Mouse (Mus musculus) neural tube, embryonic 14.5 days (tissue): ENCODE data around the gene Rcc1l. TPM values are rescaled to one million over a fixed set of nuclear protein-coding genes. Genes with fewer than 3 reads are reported as not detected.

ENCODE experiments used
- ATAC-seq: fragments of 200-750 bp; cut with Nextera tagmentation; 2 replicates; pipeline ENCODE4 v1.8.0; 2017; ENCODE audit warnings: low read depth, mild to moderate bottlenecking, moderate TSS enrichment, moderate library complexity
- H3K27ac ChIP-seq: fragments of 300-500 bp; sonication (generic); 2 replicates; pipeline ENCODE4 v1.5.1; 2014; ENCODE audit warnings: low read depth, mild to moderate bottlenecking, control low read depth, low read length, moderate library complexity, mixed read lengths
- H3K27me3 ChIP-seq: fragments of 300-500 bp; sonication (generic); 2 replicates; pipeline ENCODE4 v1.6.1; 2014; ENCODE audit warnings: low read length; ENCODE audit not compliant: control insufficient read depth, insufficient read depth
- H3K36me3 ChIP-seq: fragments of 300-500 bp; sonication (generic); 2 replicates; pipeline ENCODE4 v1.6.1; 2014; ENCODE audit warnings: low read length, mixed read lengths; ENCODE audit not compliant: control insufficient read depth, insufficient read depth
- H3K4me1 ChIP-seq: fragments of 300-500 bp; sonication (generic); 2 replicates; pipeline ENCODE4 v1.6.1; 2014; ENCODE audit warnings: low read length; ENCODE audit not compliant: control insufficient read depth, insufficient read depth
- H3K4me2 ChIP-seq: fragments of 300-500 bp; sonication (generic); 2 replicates; pipeline ENCODE4 v1.6.1; 2014; ENCODE audit warnings: mild to moderate bottlenecking, low read depth, low read length, control low read depth
- H3K4me3 ChIP-seq: fragments of 300-500 bp; sonication (generic); 2 replicates; pipeline ENCODE4 v1.5.1; 2014; ENCODE audit warnings: low read depth, low read length, control low read depth, mixed read lengths
- H3K9ac ChIP-seq: fragments of 300-500 bp; sonication (generic); replicated peaks from 2 replicates; pipeline ENCODE4 v1.6.1; 2014; ENCODE audit warnings: low read depth, mild to moderate bottlenecking, control low read depth, low read length, mixed read lengths
- H3K9me3 ChIP-seq: fragments of 300-500 bp; sonication (generic); 2 replicates; pipeline ENCODE4 v1.6.1; 2016; ENCODE audit warnings: low read length; ENCODE audit not compliant: control insufficient read depth
- WGBS: fragments of 180-500 bp; shearing (Covaris S2); extraction: QIAGEN DNeasy Blood & Tissue Kit; methylation state at CpG from one replicate; pipeline ENCODE4 v1.1.7; 2014; 5-methylcytosine and 5-hydroxymethylcytosine counted together
- polyA plus RNA-seq: library from polyadenylated mRNA; unstranded; fragments of >200 nt; fragmentation: Nextera tagmentation; extraction: Ambion mirVana; gene quantifications from 2 replicates; pipeline ENCODE4 v1.2.1, GENCODE M21; 2014

Rcc1l gene
- polyA plus RNA-seq, 1 experiment from 2014 or later, result 16.7 TPM

DNA sequence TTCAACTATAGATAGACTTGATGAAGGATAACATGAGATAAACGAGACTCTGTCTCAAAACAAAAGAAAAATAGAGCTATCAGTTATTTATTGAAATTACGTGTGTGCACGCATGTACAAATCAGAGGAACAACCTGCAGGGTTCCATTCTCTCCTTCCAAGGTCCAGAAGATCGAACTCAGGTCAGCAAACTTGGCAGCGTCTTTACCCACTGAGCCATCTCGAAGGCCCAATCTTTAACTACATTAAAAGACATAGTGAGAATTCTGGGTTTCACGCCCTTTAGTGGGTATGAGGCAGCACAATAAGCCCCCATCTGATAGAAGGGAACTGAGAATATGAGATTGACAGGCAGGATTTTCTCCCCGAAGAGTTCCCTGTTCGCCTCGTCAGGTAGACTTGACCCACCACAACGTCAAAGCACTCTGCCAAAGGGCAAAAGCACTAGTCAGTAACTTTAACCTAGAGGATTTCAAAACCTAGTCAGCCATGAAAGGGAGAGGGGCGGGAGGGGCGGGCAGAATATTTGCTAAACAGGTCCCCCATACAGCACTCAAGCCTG lies 78.2 kb downstream of the Rcc1l start:
- peak overlapping the region; percentile 81 for H3K4me3 ChIP-seq
- peaks cover 18% of the 10 kb centered on the region for H3K4me1 ChIP-seq
- H3K27me3 ChIP-seq, result no peaks in the 10 kb centered on the region
- peak overlapping the region; percentile 81 for H3K9ac ChIP-seq
- H3K27ac ChIP-seq, result no peak overlapping the region; the same call in 1 of the 2 replicates
- H3K4me2 ChIP-seq, result peak overlapping the region; percentile 58
- H3K9me3 ChIP-seq, result no peaks in the 10 kb centered on the region
- no peak; the same call in 1 of the 2 replicates for ATAC-seq
- 50% methylated on average over 13 of the region's 13 CpGs for WGBS
- H3K36me3 ChIP-seq, result no peaks in the 10 kb centered on the region

Other genes starting within 250 kb of the Rcc1l start
- gene Castor2, start 77.1 kb downstream of the Rcc1l start, polyA plus RNA-seq, result 28.8 and 30.5 TPM in 2 replicates
- gene Gtf2ird2, start 7.2 kb upstream of the Rcc1l start, polyA plus RNA-seq, result 11.6 and 14.0 TPM in 2 replicates
- gene Ncf1, start 52.9 kb upstream of the Rcc1l start, polyA plus RNA-seq, result 0.94 and 3.7 TPM in 2 replicates
- 111 and 141 TPM in 2 replicates for gene Gtf2i, start 138.0 kb upstream of the Rcc1l start, polyA plus RNA-seq